Mouse (Mus musculus): ENCODE measurements at regions not wholly inside any gene's neighbourhood (a gene's known extent, or its start where the extent isn't known, plus 50 kb on each side); places are given as distances from the start of the nearest gene placed in this dataset.

- intact Hi-C loops (cut with DNase I) = no loop called here
- no peak overlapping the region for H3K27ac ChIP-seq
- no peak for TF ChIP-seq CTCF (IDR thresholded peaks at IDR 0.05)
- no peak overlapping the region for H3K4me3 ChIP-seq
- DNase-seq = no peak
Measured at GRCm38 (mm10) chr4:53223379-53223778, 63.7 kb upstream of the Abca1 start.

GRCm38 (mm10) chr4:53220809-53221208 is 61.1 kb upstream of the Abca1 start:
- DNase-seq = no peak
- intact Hi-C loops (cut with DNase I) = no loop called here
- H3K27ac ChIP-seq = no peak overlapping the region
- TF ChIP-seq CTCF (IDR thresholded peaks at IDR 0.05) = no peak
- no peak overlapping the region for H3K4me3 ChIP-seq

GRCm38 (mm10) chr4:53219351-53219750 is 59.7 kb upstream of the Abca1 start:
- TF ChIP-seq CTCF (IDR thresholded peaks at IDR 0.05) = no peak
- peak; percentile 55 for DNase-seq
- Histone ChIP-seq H3K4me3 (no peak overlapping the region), H3K27ac (peak overlapping the region; percentile 80)
- intact Hi-C loops (cut with DNase I) = loop anchor here (2.0 kb wide), 2 partner anchors 23 to 45 kb away; no protein-coding TSS in a partner anchor

GRCm38 (mm10) chr4:53218752-53219151 is 59.1 kb upstream of the Abca1 start:
- intact Hi-C loops (cut with DNase I) = loop anchor here (2.0 kb wide), 2 partner anchors 22 to 46 kb away; no protein-coding TSS in a partner anchor
- no peak for TF ChIP-seq CTCF (IDR thresholded peaks at IDR 0.05)
- peak; percentile 41 for DNase-seq
- Histone ChIP-seq H3K27ac (peak overlapping the region; percentile 80), H3K4me3 (no peak overlapping the region; the same call in 1 of the 2 replicates)

GRCm38 (mm10) chr4:53218291-53218640 is 58.6 kb upstream of the Abca1 start:
- H3K4me3 ChIP-seq = peak overlapping the region; percentile 81
- H3K27ac ChIP-seq = peak overlapping the region; percentile 80
- DNase-seq = no peak
- intact Hi-C loops (cut with DNase I) = loop anchor here (2.0 kb wide), 2 partner anchors 21 to 47 kb away; no protein-coding TSS in a partner anchor
- TF ChIP-seq CTCF (IDR thresholded peaks at IDR 0.05) = no peak

GRCm38 (mm10) chr4:53217608-53218290 is 58.1 kb upstream of the Abca1 start:
- DNase-seq = peak; percentile 88
- intact Hi-C loops (cut with DNase I) = loop anchor here (2.0 kb wide), 2 partner anchors 21 to 47 kb away; no protein-coding TSS in a partner anchor
- Histone ChIP-seq H3K27ac (peak overlapping the region; percentile 80), H3K4me3 (peak overlapping the region; percentile 81)
- no peak for TF ChIP-seq CTCF (IDR thresholded peaks at IDR 0.05)

GRCm38 (mm10) chr4:53212541-53212940 is 52.8 kb upstream of the Abca1 start:
- no peak overlapping the region for H3K4me3 ChIP-seq
- intact Hi-C loops (cut with DNase I) = no loop called here
- no peak for DNase-seq
- no peak for TF ChIP-seq CTCF (IDR thresholded peaks at IDR 0.05)
- no peak overlapping the region for H3K27ac ChIP-seq

GRCm38 (mm10) chr4:53210685-53211084 is 51.0 kb upstream of the Abca1 start:
- Histone ChIP-seq H3K4me3 (no peak overlapping the region), H3K27ac (no peak overlapping the region)
- TF ChIP-seq CTCF (IDR thresholded peaks at IDR 0.05) = no peak
- no peak for DNase-seq
- intact Hi-C loops (cut with DNase I) = no loop called here
